Mouse (Mus musculus) colon, adult 2 months (tissue): ENCODE results near the gene Maged2. TPM values are rescaled to one million over a fixed set of nuclear protein-coding genes. Genes with fewer than 3 reads are reported as not detected.

Experiments
- polyA plus RNA-seq: library from polyadenylated mRNA; depleted of rRNA; stranded (reverse); fragments of >200 nt; gene quantifications from 2 replicates; pipeline ENCODE4 v1.2.3, GENCODE M21; 2012; rRNA removed

Gene Maged2
- polyA plus RNA-seq = 17.3 and 20.4 TPM in 2 replicates

GRCm38 (mm10) chrX:150814139-150814469 lies at the start of gene Maged2:
Maged2 (minus strand) TSS chrX:150814345.

Other genes with a start within 250 kb of the Maged2 start
- 1.5 and 1.6 TPM in 2 replicates for gene Pfkfb1, start 226.1 kb downstream of the Maged2 start, polyA plus RNA-seq
- 5.7 and 6.4 TPM in 2 replicates for gene Apex2, start 224.5 kb downstream of the Maged2 start, polyA plus RNA-seq
- 1.3 and 1.4 TPM in 2 replicates for gene Tro, start 156.8 kb downstream of the Maged2 start, polyA plus RNA-seq
- gene Gnl3l, start 203.0 kb upstream of the Maged2 start, polyA plus RNA-seq = 6.6 and 6.7 TPM in 2 replicates
- gene Fgd1, start 231.8 kb upstream of the Maged2 start, polyA plus RNA-seq = 5.2 and 5.3 TPM in 2 replicates